In the genomic region with DNA sequence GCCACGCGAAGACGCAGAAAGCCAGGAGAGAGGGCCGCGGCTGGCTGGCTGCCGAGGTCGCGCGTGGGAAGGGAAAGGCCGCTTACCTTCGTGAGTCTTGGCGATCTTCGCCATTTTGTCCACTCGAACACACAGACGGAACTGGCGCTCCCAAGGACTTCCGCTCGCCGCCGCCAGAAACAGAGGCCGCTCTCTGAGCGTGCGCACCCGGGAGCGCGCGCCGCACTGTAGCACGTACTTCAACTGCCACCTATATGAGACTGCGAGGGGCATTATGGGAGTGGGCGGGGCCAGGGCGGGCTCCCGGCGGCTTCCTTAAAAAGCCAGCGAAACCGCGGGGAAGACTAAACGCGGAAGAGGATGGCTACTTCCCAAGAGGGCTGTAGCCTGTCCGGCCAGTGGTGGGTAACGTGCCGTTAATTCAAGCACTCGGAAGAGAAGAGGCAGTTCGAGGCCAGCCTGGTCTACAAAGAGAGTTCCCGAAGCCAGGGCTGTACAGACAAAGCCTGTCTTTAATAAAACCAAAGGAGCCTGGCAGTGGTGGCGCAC, we compare ENCODE assay signal across 1 mouse cellular context.
TF ChIP-seq lines count a peak whose summit lies in the region.

A gene (minus strand): TSS at position 229 of the 549 bp plus-strand sequence.

TF ChIP-seq in MEL, 35 proteins besides CTCF, POLR2A, EP300 and RAD21 (continued from another document):
- TF ChIP-seq HCFC1 (IDR thresholded peaks at IDR 0.05; ENCODE audit: low read depth, low read length) (peak; percentile 86), MAX (IDR thresholded peaks at IDR 0.05; ENCODE audit: low read length) (peak; percentile 58), JUND (IDR thresholded peaks at IDR 0.05; ENCODE audit: low read depth, low read length) (no peak), RCOR1 (IDR thresholded peaks at IDR 0.05; ENCODE audit: low read depth, low read length) (no peak; the same call in 1 of the 2 replicates)
